Mouse (Mus musculus) embryonic fibroblast, embryonic 13.5 days (primary cell): ENCODE measurements around the gene Mpzl1.

Source experiments
- CTCF ChIP-seq: IDR thresholded peaks from 2 replicates; pipeline ENCODE4 v1.5.1; 2011; ENCODE audit warnings: mild to moderate bottlenecking, control low read depth, low read length, moderate library complexity, borderline replicate concordance; ENCODE audit not compliant: insufficient read depth
- POLR2A ChIP-seq: IDR thresholded peaks from 2 replicates; pipeline ENCODE4 v1.6.1; 2011; ENCODE audit warnings: low read depth, mild to moderate bottlenecking, control low read depth, low read length, moderate library complexity

GRCm38 (mm10) chr1:165665758-165666157 is 31.4 kb upstream of the Mpzl1 start:
- TF ChIP-seq CTCF (no peak), POLR2A (no peak)
